Mouse (Mus musculus) midbrain, embryonic 14.5 days (tissue): ENCODE data around the gene Ifnlr1. TPM values are rescaled to one million over a fixed set of nuclear protein-coding genes. Genes with fewer than 3 reads are reported as not detected.

Experiments
- ATAC-seq: fragments of 200-750 bp; cut with Nextera tagmentation; 2 replicates; pipeline ENCODE4 v1.8.0; 2017; ENCODE audit warnings: moderate number of reproducible peaks, moderate library complexity; ENCODE audit not compliant: low FRiP score, low TSS enrichment
- DNase-seq: peaks from one replicate; pipeline ENCODE4 v3.0.0-alpha.2; 2015
- H3K27ac ChIP-seq: fragments of 300-500 bp; sonication (generic); replicated peaks from 2 replicates; pipeline ENCODE4 v1.5.1; 2014; ENCODE audit warnings: mild to moderate bottlenecking, low read depth, low read length, moderate library complexity
- H3K27me3 ChIP-seq: fragments of 300-500 bp; sonication (generic); 2 replicates; pipeline ENCODE4 v1.6.1; 2014; ENCODE audit warnings: low read length, control low read depth, mixed read lengths; ENCODE audit not compliant: control insufficient read depth, insufficient read depth
- H3K36me3 ChIP-seq: fragments of 300-500 bp; sonication (generic); 2 replicates; pipeline ENCODE4 v1.6.1; 2014; ENCODE audit warnings: low read length, control low read depth; ENCODE audit not compliant: control insufficient read depth, insufficient read depth
- H3K4me1 ChIP-seq: fragments of 300-500 bp; sonication (generic); 2 replicates; pipeline ENCODE4 v1.6.1; 2014; ENCODE audit warnings: mild to moderate bottlenecking, antibody characterized with exemption, low read length, control low read depth; ENCODE audit not compliant: control insufficient read depth, insufficient read depth
- H3K4me2 ChIP-seq: fragments of 300-500 bp; sonication (generic); 2 replicates; pipeline ENCODE4 v1.6.1; 2014; ENCODE audit warnings: mild to moderate bottlenecking, low read length, moderate library complexity
- H3K4me3 ChIP-seq: fragments of 300-500 bp; sonication (generic); replicated peaks from 2 replicates; pipeline ENCODE4 v1.5.1; 2014; ENCODE audit warnings: low read depth, low read length
- H3K9ac ChIP-seq: fragments of 300-500 bp; sonication (generic); replicated peaks from 2 replicates; pipeline ENCODE4 v1.6.1; 2014; ENCODE audit warnings: mild to moderate bottlenecking, low read length, moderate library complexity
- H3K9me3 ChIP-seq: fragments of 300-500 bp; sonication (generic); 2 replicates; pipeline ENCODE4 v1.6.1; 2016; ENCODE audit warnings: low read length, control low read depth, mixed read lengths; ENCODE audit not compliant: control insufficient read depth
- WGBS: fragments of 180-500 bp; shearing (Covaris S2); extraction: QIAGEN DNeasy Blood & Tissue Kit; methylation state at CpG from one replicate; pipeline ENCODE4 v1.1.7; 2014; 5-methylcytosine and 5-hydroxymethylcytosine counted together
- polyA plus RNA-seq: library from polyadenylated mRNA; unstranded; fragments of >200 nt; fragmentation: Nextera tagmentation; extraction: Ambion mirVana; gene quantifications from 2 replicates; pipeline ENCODE4 v1.2.1, GENCODE M21; 2014

Ifnlr1 gene
- polyA plus RNA-seq, 1 experiment from 2014 or later: 0.13 TPM

- Histone ChIP-seq H3K9me3 (no peaks in the 10 kb centered on the region), H3K4me2 (no peak overlapping the region), H3K27ac (no peak overlapping the region), H3K4me3 (no peak overlapping the region), H3K9ac (no peak overlapping the region), H3K4me1 (no peaks in the 10 kb centered on the region), H3K36me3 (no peaks in the 10 kb centered on the region), H3K27me3 (no peaks in the 10 kb centered on the region)
- no peak for ATAC-seq
- 94% methylated on average over 14 of the region's 14 CpGs for WGBS
- no peak for DNase-seq
Observed at GRCm38 (mm10) chr4:135739672-135740071, 53.6 kb downstream of the Ifnlr1 start.

GRCm38 (mm10) chr4:135743520-135743919 is 57.4 kb downstream of the Ifnlr1 start:
- WGBS: 57% methylated on average over 6 of the region's 6 CpGs
- ATAC-seq: no peak
- Histone ChIP-seq H3K36me3 (no peaks in the 10 kb centered on the region), H3K4me3 (no peak overlapping the region), H3K27ac (no peak overlapping the region), H3K4me1 (no peaks in the 10 kb centered on the region), H3K9me3 (no peaks in the 10 kb centered on the region), H3K27me3 (no peaks in the 10 kb centered on the region), H3K9ac (no peak overlapping the region), H3K4me2 (no peak overlapping the region)
- no peak for DNase-seq

GRCm38 (mm10) chr4:135744726-135745448 is 58.8 kb downstream of the Ifnlr1 start:
- H3K27ac ChIP-seq: no peak overlapping the region
- no peak overlapping the region for H3K9ac ChIP-seq
- H3K36me3 ChIP-seq: no peaks in the 10 kb centered on the region
- H3K4me2 ChIP-seq: no peak overlapping the region
- ATAC-seq (no peak), DNase-seq (no peak)
- WGBS: 69% methylated on average over 16 of the region's 16 CpGs
- H3K9me3 ChIP-seq: no peaks in the 10 kb centered on the region
- no peaks in the 10 kb centered on the region for H3K4me1 ChIP-seq
- H3K27me3 ChIP-seq: no peaks in the 10 kb centered on the region
- H3K4me3 ChIP-seq: no peak overlapping the region

- no peak overlapping the region for H3K4me2 ChIP-seq
- H3K4me1 ChIP-seq: no peaks in the 10 kb centered on the region
- DNase-seq: no peak
- no peak for ATAC-seq
- no peak overlapping the region for H3K9ac ChIP-seq
- WGBS: 81% methylated on average over 10 of the region's 10 CpGs
- H3K27ac ChIP-seq: no peak overlapping the region
- H3K36me3 ChIP-seq: no peaks in the 10 kb centered on the region
- no peaks in the 10 kb centered on the region for H3K27me3 ChIP-seq
- no peaks in the 10 kb centered on the region for H3K9me3 ChIP-seq
- no peak overlapping the region for H3K4me3 ChIP-seq
Observed at GRCm38 (mm10) chr4:135745613-135746012, 59.5 kb downstream of the Ifnlr1 start.

- Histone ChIP-seq H3K36me3 (no peaks in the 10 kb centered on the region), H3K4me3 (no peak overlapping the region), H3K4me1 (no peaks in the 10 kb centered on the region), H3K27me3 (no peaks in the 10 kb centered on the region), H3K9me3 (peaks cover 6% of the 10 kb centered on the region; the same call in 1 of the 2 replicates), H3K4me2 (no peak overlapping the region), H3K9ac (no peak overlapping the region), H3K27ac (no peak overlapping the region)
- ATAC-seq (no peak), DNase-seq (no peak)
- WGBS: 74% methylated on average over 8 of the region's 8 CpGs
Observed at GRCm38 (mm10) chr4:135750896-135751295, 64.8 kb downstream of the Ifnlr1 start.

- no peak for ATAC-seq
- no peak for DNase-seq
- Histone ChIP-seq H3K36me3 (no peaks in the 10 kb centered on the region), H3K27me3 (no peaks in the 10 kb centered on the region), H3K4me2 (no peak overlapping the region), H3K9ac (no peak overlapping the region), H3K4me3 (no peak overlapping the region), H3K4me1 (no peaks in the 10 kb centered on the region), H3K9me3 (peaks cover 6% of the 10 kb centered on the region; the same call in 1 of the 2 replicates), H3K27ac (no peak overlapping the region)
- WGBS: 84% methylated on average over 7 of the region's 7 CpGs
Observed at GRCm38 (mm10) chr4:135752106-135752778, 66.2 kb downstream of the Ifnlr1 start.

- Histone ChIP-seq H3K36me3 (no peaks in the 10 kb centered on the region), H3K27ac (no peak overlapping the region), H3K27me3 (no peaks in the 10 kb centered on the region), H3K9ac (no peak overlapping the region), H3K4me2 (no peak overlapping the region), H3K4me1 (no peaks in the 10 kb centered on the region), H3K4me3 (no peak overlapping the region), H3K9me3 (peaks cover 6% of the 10 kb centered on the region; the same call in 1 of the 2 replicates)
- ATAC-seq: no peak
- DNase-seq: no peak
- WGBS: 95% methylated on average over 8 of the region's 8 CpGs
Observed at GRCm38 (mm10) chr4:135752779-135753164, 66.7 kb downstream of the Ifnlr1 start.
